Mouse (Mus musculus): ENCODE results near the gene Aph1a.
"Not testable (repeated sequence)": the region's sequence is repeated elsewhere in the genome, so short reads cannot be mapped to it uniquely, and the experiment has no call there.

Gene Aph1a

GRCm38 (mm10) chr3:95893606-95894316 is at the start of gene Aph1a:
Aph1a (plus strand) TSS chr3:95893969.
- DNase-seq: peak; percentile 99

GRCm38 (mm10) chr3:95850611-95851010 is 43.2 kb upstream of the Aph1a start:
- no peak for DNase-seq

- no peak for DNase-seq
These were observed 42.5 kb upstream of the Aph1a start for GRCm38 (mm10) chr3:95851317-95851716.

- peak; percentile 93 for DNase-seq
These were observed 38.2 kb upstream of the Aph1a start, which contains the start of gene Prpf3 for GRCm38 (mm10) chr3:95855502-95856089. Prpf3 (minus strand) TSS chr3:95855885.

GRCm38 (mm10) chr3:95856115-95856514 is 37.7 kb upstream of the Aph1a start:
- DNase-seq: no peak

- DNase-seq: not testable (repeated sequence)
These were observed 36.7 kb upstream of the Aph1a start for GRCm38 (mm10) chr3:95857050-95857449.

- DNase-seq: not testable (repeated sequence)
These were observed 35.5 kb upstream of the Aph1a start for GRCm38 (mm10) chr3:95858278-95858677.

GRCm38 (mm10) chr3:95860323-95860722 is 33.4 kb upstream of the Aph1a start:
- no peak for DNase-seq

- DNase-seq: no peak
These were observed 32.6 kb upstream of the Aph1a start for GRCm38 (mm10) chr3:95861216-95861615.

GRCm38 (mm10) chr3:95861796-95862195 is 32.0 kb upstream of the Aph1a start:
- DNase-seq: peak; percentile 59

- DNase-seq: no peak
These were observed 30.2 kb upstream of the Aph1a start for GRCm38 (mm10) chr3:95863578-95863977.

- DNase-seq: no peak
These were observed 28.7 kb upstream of the Aph1a start for GRCm38 (mm10) chr3:95865050-95865449.

- DNase-seq: no peak
These were observed 28.2 kb upstream of the Aph1a start for GRCm38 (mm10) chr3:95865571-95865970.

- no peak for DNase-seq
These were observed 27.7 kb upstream of the Aph1a start for GRCm38 (mm10) chr3:95866071-95866470.

- DNase-seq: no peak
These were observed 26.4 kb upstream of the Aph1a start for GRCm38 (mm10) chr3:95867408-95867807.

GRCm38 (mm10) chr3:95870976-95871375 is 22.8 kb upstream of the Aph1a start:
- DNase-seq: no peak

- peak; percentile 89 for DNase-seq
These were observed 22.3 kb upstream of the Aph1a start, which contains the start of gene Mrps21 for GRCm38 (mm10) chr3:95871392-95871867. Mrps21 (minus strand) TSS chr3:95871519.

GRCm38 (mm10) chr3:95872048-95872447 is 21.7 kb upstream of the Aph1a start:
- DNase-seq: no peak

GRCm38 (mm10) chr3:95879063-95879462 is 14.7 kb upstream of the Aph1a start:
- no peak for DNase-seq

- DNase-seq: peak; percentile 99
These were observed 11.6 kb upstream of the Aph1a start, which contains the start of gene Ciart for GRCm38 (mm10) chr3:95881979-95882815. Ciart (minus strand) TSS chr3:95882251.

GRCm38 (mm10) chr3:95882816-95883425 is 10.8 kb upstream of the Aph1a start:
- DNase-seq: peak; percentile 70

- DNase-seq: no peak
These were observed 9.4 kb upstream of the Aph1a start for GRCm38 (mm10) chr3:95884400-95884799.

- no peak for DNase-seq
These were observed 6.2 kb upstream of the Aph1a start for GRCm38 (mm10) chr3:95887596-95887995.
